Mouse (Mus musculus) ovary, postnatal 14 days (tissue): ENCODE results near the gene Palld.

Experiments
- DNase-seq: peaks from one replicate; pipeline ENCODE4 v3.0.0; 2022; ENCODE audit warnings: low spot score

Gene Palld

DNA sequence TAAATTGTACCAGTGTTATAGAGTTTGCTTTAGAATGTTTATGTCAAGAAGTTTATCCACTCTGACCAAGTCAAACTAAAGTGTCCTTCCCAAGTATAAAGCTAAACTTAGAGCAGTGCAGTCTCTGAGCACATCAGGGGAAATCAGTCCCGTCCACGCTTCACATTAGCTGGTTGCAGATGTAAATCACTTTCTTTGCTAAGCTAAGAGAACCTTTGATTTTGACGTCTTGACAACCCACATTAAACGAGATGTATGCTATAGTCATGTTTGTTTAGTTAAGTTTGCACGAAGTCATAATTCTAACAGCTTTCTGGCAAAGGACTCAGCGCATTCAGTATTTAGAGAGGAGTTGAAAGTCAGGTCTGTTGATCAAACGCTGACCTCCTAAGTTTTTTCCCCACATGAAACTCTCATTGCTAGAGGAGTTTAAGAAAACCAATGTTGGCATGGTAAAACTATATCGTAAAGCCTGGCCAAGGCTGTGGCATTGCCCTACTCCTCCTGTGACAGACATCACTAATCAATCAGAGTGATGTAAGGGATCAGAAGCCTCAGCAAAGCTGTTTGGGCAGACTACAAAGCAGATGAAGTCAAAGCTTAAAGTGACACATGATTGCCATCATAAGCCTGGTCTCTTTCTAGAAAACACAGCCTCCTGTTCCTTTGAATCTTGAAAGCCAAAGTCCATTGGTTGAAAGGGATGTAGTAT, 177.0 kb downstream of the Palld start:
- DNase-seq = no peak

DNA sequence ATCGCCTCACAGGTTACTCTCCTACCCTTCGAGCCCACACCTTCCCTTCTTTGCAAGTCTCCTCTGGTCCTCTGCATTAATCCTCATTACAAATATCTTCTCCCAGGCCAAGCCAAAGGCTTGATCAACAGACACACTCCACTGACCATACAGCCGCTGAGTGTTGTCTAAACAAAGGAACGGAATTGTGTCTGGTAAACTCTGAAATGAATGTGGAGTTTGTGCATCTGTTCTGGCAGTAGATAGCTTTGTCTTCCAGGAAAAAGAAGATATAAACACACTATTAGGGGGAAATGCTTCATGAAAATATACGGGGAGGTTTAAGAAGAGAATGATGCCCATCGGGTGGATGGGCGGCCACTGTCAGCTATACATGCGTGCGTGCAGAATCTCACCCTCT, 180.3 kb downstream of the Palld start:
- no peak for DNase-seq

DNA sequence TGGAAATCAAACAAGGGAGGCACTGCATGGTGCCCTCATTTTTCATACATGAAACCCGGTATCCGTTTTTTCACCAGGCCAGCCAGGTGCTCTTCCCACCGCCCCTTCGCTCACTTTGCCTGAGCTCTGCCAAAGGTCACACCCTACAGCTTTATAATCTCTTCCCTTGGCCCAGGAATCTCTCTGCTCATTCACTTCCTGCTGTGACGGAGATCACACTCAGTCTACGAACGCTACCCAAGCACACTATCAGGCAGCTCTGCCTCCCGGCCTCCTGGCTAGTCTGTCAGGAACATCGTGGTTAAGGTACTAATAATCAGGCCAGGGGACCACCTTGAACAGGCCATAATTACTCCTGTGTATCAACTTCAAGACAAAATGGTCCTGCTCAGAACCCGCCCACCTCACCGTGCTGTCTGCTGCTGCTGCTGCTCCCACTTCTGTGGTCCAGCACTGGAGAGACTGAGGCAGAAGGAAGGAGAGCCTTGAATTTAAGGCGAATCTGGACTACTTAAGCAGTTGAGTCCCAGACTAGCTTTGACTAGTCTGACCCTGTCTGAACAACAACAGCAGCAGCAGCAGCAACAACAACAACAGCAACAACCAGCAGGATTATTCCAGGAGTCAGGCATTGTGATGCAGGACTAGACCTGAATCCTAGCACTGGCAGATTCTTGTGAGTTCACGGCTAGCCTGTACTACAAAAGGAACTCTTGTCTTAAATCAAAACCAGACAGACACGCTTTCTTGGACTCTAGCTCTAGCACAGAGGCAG, 187.0 kb downstream of the Palld start:
- no peak for DNase-seq

DNA sequence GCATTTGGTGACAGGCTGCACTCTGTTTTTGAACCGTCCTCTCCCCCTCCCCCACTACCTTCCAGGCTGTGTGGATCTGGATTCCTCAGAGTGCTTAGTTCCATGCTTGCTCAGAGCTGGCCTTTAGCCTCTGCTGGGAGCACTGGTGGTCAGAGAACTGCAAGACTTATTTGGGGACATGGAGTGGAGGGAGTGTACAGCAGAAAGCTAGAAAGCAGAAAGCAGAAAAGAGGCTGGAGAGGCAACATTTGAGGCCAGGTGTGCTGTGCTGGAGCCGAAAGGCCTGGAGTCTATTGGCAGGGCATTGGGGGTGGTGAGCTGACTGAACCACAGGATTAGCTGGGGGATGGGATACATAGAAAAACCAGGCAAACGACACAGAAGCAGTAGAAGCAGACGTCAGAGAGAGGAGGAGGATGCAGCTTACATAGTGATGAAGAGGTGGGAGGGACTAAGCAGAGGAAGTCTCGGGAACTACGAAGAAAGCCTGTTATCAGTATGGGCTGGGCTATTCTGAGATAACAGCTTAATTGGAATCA, 188.1 kb downstream of the Palld start:
- no peak for DNase-seq

DNA sequence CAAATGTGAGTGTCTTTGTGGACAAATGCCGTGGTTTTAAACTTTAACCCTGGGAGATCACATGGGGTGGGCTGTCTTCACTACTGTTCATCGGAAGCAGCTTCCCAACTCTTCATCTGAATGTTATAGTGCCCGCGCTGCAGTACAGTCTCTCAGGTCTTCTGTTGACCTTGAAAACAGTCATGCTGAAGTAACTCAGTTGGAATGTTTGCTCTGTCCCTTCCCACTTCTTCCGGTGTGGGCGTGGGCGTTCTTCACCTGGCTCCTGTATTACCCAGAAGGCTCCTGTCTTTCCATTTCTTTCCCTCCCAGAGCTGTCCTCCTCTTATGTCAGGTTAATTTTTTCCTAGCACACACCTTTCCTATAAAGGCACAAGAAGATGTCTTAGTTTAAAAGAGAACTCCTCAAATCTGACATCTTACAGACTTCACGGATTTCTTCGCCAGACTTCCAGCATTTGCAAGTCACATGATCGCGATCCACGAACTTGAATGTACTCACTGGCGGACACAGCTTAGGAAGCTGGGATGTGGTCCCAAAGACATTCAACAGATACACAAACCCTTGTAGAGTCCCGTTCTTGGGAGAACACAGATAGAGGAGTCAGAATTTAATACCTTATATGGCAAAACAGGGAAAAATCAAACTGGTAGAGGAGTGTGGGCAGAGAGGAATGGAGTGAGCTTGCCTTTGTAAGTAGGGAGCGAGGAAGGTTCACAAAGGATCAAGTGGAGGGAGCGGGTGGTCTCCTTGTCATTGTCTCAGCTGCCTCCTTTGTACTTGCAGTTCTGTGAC, 189.1 kb downstream of the Palld start:
- DNase-seq = no peak

DNA sequence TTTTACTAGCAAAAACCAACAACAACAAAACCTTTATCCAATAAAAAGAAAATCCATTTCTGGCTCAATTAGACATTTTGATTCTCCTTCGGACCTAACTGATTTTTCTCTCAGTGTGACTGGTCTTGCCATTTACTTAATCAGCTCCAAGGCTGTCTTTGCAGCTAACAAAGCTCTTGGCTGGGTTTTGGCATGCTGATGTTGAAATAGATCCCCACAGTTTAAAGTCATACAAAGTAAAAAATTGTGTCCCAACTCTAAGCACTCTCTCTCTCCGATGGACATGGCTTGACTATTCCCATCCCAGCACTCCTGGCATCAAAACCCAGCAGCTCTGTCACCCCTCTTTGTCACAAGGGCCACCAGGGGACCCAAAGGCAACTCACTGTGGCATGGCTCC, 190.1 kb downstream of the Palld start:
- no peak for DNase-seq

DNA sequence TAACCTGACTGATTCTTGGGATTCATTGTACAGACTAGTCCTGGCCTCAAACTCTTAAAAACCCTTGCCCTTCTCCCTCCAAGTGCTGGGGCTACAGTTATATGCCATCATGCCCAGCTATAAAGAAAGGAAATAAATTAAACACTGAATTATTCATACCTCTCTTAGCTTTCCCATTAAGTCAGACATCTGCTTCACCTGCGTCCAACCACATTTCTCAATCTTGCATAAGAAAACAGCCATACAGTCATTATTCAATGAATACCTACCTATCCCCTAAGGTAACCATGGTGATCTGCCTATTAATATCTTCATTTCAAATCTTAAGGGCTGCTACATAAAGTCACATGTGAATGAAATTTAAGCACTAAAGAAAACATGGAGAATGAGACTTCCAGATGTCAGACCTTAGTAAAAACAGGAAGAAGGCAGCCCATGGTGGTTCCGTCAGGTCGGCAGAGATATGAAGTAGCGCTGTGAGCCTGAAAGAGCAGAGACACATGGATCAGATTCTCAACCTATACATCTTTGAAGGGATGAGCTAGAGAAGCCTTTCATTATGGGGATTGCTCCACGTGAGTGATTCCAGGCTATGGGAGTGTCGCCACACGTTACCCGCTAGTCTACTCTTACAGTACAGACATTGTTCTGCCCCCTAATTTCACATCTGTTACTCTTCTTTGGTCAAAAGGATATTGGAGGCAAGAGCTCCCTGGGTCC, 193.7 kb downstream of the Palld start:
- DNase-seq = no peak

DNA sequence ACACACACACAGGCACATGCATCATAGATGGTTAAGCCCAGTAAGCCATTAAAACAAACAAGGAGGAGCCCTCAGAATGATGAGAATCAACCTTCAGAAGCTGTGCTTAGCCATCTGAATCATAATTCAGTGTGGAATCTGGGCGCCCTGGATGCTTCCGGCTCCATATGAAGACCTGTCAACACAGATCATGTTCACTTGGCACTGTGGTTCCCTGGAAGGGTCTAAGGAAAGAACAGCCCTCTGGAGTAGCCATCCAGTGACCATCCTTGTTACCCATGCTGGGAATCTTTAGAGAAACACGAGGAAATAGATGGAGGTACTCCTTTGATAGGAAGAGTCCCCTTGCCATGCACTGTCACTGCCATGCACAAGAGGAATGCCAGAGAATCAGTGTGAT, 197.0 kb downstream of the Palld start:
- DNase-seq = no peak

DNA sequence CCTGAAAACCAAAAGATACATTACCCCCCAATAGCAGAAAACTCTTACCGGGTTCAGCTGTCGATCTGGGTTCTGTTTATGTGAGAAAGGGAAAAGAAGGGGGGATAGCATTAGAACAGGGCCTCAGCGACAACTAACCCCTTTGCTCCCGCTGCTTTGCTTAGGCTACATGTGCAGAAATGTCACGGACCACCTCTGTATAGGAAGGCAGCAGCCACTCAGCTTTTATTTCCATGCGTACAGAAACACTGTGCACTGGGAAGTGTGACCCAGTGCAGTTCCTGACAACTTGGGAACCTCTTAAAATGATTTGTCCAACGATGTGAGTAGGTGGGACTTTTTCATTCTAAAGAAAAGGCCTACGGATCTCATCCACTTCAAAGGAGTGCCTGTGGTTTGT, 200.4 kb downstream of the Palld start:
- no peak for DNase-seq

DNA sequence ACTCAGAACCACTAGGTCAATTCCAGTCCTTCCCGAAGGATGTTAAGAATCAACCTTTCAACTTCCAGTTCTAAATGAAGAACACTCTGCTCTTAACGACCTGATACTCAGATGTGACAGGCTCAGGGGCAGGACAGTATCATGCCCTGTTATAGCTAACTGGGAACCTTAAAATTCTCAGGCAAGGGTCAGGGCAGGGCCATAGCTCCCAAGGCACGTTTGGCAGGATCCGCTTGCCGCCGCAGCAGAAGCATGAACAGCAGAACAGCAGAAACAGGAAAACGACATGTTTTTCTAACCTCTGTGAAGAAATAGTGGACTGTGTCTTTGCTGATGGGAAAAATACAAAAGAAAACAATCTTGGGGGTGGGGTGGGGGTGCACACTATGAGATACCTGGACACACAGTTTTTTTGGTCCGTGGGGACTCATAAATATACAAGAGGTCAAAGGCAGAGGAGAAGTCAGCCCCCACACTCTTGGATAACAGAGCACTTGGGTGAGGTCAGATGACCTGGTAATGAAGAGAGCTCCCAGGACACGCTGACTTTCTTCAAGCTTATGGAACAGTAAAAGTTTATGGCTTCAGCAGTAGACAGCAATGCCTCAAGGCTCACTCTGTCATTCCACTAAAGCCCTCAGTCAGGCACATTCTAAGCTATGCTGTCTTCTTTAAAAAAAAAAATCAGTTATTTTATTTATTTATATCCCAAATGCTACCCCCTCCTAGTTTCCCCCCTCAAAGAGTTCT, 201.4 kb downstream of the Palld start:
- DNase-seq = no peak

DNA sequence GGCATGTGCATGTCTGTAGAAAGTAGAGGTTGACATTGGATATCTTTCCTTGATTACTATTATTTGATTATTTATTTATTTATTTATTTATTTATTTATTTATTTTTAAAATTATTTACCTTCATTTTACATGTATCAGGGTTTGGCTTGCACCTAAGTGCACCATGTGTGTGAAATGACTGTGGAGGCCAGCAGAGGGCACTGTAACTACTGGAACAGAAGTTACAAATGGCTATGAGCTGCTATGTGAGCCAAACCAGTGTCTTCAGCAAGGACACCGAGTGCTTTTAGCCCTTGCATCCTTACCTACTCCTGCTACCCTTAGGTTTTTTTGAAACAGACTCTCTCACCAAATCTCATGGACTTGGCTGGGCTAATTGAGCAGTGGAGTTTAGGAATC, 202.2 kb downstream of the Palld start:
- DNase-seq = no peak

DNA sequence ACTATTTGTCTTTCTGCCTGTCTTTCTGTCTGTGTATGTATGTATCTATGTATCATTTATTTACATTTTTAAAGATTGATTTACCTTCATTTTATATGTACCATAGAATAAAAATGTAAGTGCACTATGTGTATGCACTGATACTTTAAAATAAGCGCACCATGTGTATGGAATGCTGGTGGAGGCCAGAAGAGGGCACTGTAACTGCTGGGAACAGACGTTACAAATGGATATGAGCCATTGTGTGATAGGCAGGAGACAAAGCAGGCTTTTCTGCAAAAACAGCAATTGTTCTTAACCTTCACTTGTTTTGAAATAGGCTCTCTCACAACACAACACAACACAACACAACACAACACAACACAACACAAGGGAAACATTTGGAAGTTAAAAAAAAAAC, 203.5 kb downstream of the Palld start:
- DNase-seq = no peak

DNA sequence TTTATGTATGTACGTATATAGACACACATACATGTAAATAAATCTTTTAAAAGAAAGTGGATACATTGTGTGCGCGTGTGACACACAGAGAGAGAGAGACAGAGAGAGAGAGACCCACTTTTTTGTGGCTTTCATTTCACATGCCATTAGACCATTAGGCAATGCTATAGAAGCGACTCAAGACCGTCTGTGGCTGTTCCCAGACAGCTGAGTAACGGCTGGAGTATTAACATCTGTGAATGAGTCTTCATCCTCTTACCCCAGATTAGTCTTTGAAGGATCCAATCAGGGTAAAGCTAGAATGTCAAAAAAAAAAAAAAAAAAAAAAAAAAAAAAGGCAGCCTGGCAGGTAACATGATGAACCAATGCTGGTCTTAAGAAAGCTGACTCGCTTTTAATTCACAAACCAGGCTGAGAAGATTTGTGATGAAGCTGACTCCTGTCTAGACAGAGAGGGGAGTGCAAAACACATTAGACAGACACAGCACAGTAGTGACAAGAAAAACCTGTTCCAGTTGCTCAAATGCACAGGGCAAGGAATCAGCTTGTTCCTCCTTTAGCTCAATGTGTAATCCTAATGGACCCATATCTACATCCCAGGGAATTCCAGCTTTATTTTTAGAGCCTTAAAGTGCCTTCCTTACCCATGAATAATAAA, 204.6 kb downstream of the Palld start:
- no peak for DNase-seq

DNA sequence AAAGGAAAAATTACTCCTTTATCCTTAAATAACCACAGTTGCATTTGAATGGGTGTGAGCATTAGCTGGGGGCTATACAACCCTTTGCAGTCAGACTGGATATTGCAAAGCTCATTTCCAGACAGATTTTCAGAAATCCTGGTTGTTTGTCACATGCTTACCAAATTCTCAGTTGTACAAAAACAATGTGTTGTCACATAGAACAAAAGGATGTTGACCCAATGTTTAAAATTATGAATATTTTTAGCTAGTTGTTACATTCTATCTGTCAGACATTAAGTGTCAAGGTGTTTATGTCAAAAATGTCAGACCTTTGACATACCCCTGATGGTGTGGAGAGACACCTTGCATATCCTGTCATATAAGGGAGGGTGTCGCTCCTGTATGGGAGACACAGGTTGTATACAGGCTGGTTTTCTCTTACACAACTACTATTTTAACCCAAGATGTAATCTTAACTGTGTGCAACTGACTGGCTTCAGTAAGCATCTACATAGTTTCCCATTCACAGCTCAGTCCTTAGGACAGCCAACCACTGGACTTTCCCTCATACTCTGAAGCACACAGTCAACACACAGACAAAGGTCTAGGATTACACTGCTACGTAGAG, 205.5 kb downstream of the Palld start:
- DNase-seq = no peak

DNA sequence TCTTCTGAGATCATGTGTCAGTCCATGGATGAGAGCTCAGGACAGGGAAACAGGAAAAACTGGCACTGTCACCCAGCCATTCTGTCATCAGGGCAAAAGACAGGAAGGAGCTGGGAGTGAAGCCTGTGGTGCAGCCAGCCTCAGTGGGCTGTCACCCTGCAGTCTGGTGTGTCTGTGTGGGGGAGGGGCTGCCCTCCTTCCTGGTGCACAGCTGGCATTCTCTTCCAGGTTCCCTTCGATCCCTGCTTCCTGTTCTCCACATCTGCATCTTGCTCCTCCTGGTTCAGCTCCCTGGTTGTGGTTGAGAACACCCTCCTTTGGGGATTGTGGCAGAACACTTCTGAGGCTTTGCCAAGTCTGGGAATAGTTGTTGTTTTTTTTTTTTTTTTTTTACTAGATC, 207.1 kb downstream of the Palld start:
- no peak for DNase-seq

DNA sequence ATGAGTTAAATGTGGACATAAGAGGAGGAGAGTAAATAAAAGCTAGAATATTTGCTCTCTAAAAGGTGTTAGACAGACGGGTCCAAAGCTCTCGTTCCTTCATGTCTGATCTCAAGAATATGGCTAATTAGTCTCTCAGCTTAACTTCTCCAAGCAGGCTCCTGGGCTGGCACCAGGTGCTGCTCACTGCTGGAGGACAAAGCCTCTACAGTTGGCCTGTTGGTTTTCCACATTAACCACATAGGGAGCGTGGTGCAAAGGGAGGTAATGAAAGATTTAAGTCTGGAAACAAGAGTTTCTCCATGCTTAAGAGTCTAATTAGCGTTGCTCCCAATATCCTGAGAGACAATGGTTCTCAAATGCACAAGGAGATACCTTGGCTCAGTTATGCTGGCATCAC, 209.6 kb downstream of the Palld start:
- DNase-seq = no peak

DNA sequence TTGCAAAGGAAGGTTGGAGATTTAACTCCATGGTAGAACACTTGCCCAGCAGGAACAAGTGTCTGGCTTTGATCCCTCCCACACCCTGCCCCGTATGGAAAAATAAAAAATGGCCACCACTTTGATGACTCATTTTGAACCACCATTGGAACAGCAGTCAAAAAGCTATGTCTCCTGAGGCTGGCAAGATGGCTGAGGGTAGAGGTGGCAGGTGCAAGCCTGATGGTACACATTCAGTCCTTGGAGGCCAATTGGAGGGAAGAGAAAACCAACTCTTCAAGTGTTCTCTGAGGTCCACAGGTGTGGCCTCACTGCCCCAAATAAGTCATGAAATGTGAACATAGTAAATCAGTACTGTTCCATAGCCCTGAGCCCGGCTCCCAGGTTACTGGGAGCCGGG, 210.4 kb downstream of the Palld start:
- DNase-seq = no peak

DNA sequence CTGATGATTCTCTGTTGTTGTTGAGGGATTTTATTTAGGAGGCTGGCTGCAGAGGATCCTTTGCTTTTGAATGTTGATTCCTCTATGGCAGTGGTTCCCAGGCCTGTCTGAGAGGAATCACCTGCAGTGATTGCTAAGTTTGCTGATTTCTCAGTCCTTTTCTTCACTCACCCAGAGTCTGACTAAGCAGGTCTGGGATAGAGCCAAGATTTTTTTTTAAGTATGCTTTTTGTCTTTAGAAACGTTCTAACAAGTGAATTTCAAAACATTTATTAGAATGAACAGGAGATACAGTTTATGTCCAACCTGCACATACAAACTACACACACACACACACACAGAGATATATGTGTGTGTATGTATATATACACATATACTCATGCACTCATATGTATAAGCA, 211.1 kb downstream of the Palld start:
- no peak for DNase-seq

DNA sequence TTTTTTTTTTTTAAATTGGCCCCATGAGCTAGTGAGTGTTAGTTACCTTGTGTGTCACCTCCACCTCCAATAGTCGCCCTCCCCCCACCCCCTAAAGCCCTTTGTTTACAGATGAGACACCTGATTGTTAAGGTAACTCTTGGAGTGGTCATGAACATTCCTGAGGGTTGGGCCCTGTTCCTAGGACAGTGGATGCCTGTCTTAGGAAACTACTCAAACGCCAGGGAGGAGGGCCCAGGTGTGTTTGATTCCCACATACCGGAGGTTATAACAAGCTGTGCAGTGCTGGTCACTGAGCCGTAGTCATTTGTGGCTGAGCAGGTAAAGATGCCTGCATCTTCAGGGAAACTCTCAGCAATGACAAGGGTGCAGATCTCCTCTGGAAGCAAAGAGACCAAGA, 215.4 kb downstream of the Palld start:
- no peak for DNase-seq

DNA sequence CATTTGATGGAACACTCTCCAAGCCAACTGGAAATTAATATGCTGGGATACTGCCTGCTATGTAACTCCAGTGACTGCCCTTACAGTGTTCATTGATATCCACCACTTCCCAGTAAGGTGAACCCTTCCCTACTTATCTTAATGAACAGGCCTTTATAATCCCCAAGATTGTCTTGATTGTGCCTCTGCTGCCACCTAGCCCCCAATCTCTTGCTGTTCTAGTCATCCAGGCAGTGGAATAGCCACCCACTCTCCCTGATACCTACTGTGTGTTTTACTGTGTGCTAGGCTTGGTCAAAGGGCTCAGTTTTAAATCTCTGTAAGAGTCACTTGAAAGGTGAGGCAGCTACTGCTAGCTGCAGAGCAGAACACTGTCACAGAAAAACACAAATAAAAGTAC, 216.2 kb downstream of the Palld start:
- no peak for DNase-seq
